Mouse (Mus musculus): ENCODE measurements around the gene Gosr1.

DNA sequence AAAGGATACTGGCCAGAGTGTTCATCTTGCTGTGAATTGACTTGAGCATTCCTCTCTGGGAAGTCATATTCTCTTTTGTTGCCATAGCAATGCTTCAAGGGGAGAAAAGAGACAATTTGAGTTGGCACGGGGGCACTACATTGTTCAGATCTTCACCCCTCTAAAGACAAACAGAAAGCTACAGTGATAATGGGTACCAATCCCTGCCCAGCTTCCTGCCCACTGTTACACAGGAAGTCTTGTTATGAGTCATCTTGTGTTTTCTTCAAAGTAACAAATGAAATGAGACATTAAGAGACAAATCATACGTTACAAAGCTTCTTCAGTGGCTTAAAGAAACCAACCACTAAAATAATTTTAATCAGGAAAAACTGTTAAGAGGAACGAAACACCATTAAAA lies 28.8 kb downstream of the Gosr1 start:
- TF ChIP-seq CTCF (IDR thresholded peaks at IDR 0.05; ENCODE audit: borderline replicate concordance, control insufficient read depth, extremely low read depth, insufficient read depth, low read length, poor library complexity) (no peak), POLR2A (IDR thresholded peaks at IDR 0.05; ENCODE audit: control insufficient read depth, extremely low read depth, insufficient read depth, low read length, poor library complexity) (no peak)

Data from thymus, adult 2 months (tissue).